Mouse (Mus musculus): ENCODE measurements at regions not wholly inside any gene's neighbourhood (a gene's known extent, or its start where the extent isn't known, plus 50 kb on each side); places are given as distances from the start of the nearest gene placed in this dataset.

GRCm38 (mm10) chr1:184650541-184651105 is 81.8 kb downstream of the Hlx start:
- TF ChIP-seq EP300 (optimal IDR thresholded peaks at IDR 0.05) (no peak), CTCF (IDR thresholded peaks at IDR 0.05; ENCODE audit: low read depth) (no peak)
